Mouse (Mus musculus): ENCODE data around the gene Zdhhc24.

DNA sequence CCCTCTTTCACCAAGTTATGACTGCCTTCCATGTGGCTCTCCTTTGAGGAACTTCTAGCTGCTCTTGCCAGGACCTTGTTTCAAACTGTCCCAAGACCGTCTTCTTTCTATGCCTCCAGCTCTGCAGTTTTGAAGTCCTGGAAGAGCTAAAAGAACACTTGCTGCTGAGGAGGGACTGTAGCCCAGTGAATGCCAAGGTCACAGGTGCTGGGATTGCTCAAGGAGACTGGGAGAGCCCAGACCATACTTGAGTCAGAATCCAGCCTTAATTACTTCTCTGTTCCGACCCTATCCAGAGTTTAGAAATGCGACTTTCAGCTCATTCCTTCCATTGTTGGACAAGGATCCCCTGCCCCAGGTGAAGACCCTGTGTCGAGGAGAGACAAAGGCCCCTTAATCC lies 22.5 kb upstream of the Zdhhc24 start:
- no peak for TF ChIP-seq CTCF (conservative IDR thresholded peaks at IDR 0.05; ENCODE audit: insufficient read depth, insufficient read length, low read depth, low read length)
- TF ChIP-seq POLR2A (IDR thresholded peaks at IDR 0.05; ENCODE audit: low read depth, low read length) = no peak

All from kidney, adult 2 months (tissue).